Mouse (Mus musculus): ENCODE data around the gene Itpr1.

DNA sequence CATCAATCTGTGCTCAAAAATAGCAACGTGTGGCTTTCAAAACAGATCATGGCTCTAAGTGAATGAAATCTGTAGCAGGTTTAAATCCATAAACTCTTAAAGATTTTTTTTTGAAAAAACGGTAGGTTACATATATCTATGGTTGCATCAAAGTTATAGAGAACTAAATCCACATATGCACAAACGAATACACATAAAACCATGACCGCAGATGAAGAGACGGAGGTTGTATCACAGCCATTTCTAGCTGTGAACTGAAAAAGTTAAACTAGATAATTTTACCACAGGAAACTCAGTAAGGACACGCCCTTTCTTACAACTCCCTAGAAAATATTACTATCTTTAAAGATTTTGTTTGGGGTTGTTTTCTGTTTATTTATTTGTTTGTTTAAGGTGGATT is 44.2 kb upstream of the Itpr1 start:
- TF ChIP-seq POLR2A (IDR thresholded peaks at IDR 0.05; ENCODE audit: insufficient read depth, low read length), result no peak
- TF ChIP-seq CTCF (IDR thresholded peaks at IDR 0.05; ENCODE audit: low read depth, low read length), result no peak
- TF ChIP-seq EP300 (IDR thresholded peaks at IDR 0.05; ENCODE audit: insufficient read depth, low read depth, low read length), result no peak

Data from ES-Bruce4 (cell line).